Mouse (Mus musculus): ENCODE data around the gene Cxadr. TPM values are rescaled to one million over a fixed set of nuclear protein-coding genes. Genes with fewer than 3 reads are reported as not detected.

Gene Cxadr
- polyA plus RNA-seq (2021; fragmentation: Nextera tagmentation), result 2.4 and 3.8 TPM in 2 replicates
- long read RNA-seq, experiment 1, full-length matches to known transcripts, result 4 of 9 reads
- long read RNA-seq, experiment 1, partial matches to known transcripts, result 0 of 9 reads
- long read RNA-seq, experiment 1, other reads (novel, unspliced or antisense), result 5 of 9 reads
- long read RNA-seq, experiment 2, full-length matches to known transcripts, result 5 of 7 reads
- long read RNA-seq, experiment 2, partial matches to known transcripts, result 0 of 7 reads
- long read RNA-seq, experiment 2, other reads (novel, unspliced or antisense), result 2 of 7 reads

DNA sequence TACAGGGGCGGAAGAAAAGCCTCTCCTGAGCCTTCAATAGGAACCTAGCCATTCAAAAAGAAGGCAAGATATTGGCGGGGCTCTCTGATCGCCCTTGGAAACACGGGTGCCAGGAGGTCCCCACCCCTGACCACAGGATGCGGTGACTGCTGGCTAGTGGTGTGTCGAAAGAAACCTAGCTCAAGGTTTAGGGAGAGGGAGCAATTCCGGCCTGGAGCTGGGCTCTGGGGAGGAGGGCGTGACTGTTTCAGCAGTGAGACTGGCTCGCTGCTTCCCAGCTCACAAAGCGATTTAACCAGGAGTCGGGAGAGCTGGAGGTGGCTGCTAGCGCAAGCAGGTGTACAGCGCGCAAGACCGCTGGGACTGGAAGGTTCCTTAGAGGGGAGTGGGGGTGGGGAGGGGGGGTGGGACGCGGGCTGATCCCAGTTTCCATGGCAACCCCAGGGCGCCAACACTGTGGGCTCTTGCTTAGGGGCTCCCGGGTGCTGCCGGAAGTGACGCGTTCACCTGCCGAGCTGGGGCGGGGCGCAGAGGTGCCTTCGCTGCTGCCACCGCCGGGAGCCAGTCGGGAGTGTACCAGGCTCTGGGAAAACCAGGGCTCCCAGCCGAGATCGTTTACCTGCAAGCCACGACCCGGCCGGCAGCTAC is at the start of gene Cxadr:
Gene Cxadr, plus strand, starts transcription at position 307 of the 648 bp plus-strand sequence.

DNA sequence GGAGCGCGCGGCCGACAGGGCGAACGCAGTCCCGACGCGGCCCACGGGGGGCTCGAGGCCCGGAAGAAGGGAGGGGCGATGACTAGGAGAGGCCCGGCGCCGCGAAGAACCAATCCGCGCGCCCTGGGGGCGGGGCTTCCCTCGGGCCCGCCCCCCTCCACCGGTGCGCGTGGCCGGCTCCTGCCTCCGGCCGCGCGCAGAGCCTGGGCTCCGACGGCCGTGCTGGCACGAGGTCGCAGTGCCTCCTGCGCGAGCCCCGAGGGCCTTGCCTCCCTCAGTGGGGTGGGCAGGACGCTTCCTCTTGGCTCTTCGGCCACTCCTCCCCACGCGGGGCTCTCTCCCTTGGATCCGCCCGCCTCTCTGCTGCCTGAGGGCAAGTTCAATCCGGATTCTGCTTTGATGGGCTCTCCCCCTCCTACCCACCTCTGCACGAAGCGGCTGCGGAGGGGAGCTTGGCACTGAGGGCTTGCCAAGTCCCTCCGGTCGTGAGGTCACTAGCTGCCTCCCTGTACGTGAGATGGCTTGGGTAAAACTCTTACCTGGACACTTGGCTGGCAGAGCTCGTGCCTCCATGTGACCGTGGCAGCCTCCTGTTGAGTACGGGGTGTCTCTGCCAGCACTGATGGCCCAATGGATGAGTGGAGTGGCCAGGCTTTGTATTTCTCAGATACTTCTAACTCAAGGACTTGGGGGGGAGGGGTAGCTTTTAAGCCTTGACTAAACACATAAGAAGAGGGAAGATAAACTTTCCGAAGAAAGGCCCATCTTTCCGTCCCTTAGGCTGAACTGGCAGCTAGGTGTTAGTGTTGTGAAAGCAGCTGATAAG is 75.7 kb downstream of the Cxadr start, which contains the start of gene Btg3:
Gene Btg3, minus strand, starts transcription at position 448 of the 826 bp plus-strand sequence.

Other genes with a start within 250 kb of the Cxadr start
- 13.5 and 16.1 TPM in 2 replicates for gene Btg3, start 75.7 kb downstream of the Cxadr start, polyA plus RNA-seq (2021; fragmentation: Nextera tagmentation)

Measured in layer of hippocampus, adult 6 months (tissue).